ENCODE assay signal across 19 mouse cellular contexts in genomic region chr17:68571806-68572205, GRCm38 (mm10).
DNase-seq lines count a peak whose midpoint lies in the region; TF ChIP-seq lines count a peak whose summit lies in the region.
"Had no signal": no experiment of that assay in that cellular context is flagged by ENCODE, and none has a peak within 500 bp of the region (broad histone marks: within the 10 kb centered on the region; RNA-seq: fewer than 3 reads in every experiment).

No protein-coding gene starts in this region.

- DNase-seq in frontal cortex, postnatal 36 days (ENCODE audit: low spot score in 2 of 2): peak; percentile 14 to 15
- DNase-seq in frontal cortex, postnatal 14 days (ENCODE audit: low spot score in 2 of 2): no peak
- no peak for DNase-seq in left cerebral cortex, adult 2 months (ENCODE audit: extremely low spot score in 1 of 2, low spot score in 2 of 2)
- DNase-seq in left cerebral cortex, postnatal 10 days (ENCODE audit: extremely low spot score in 1 of 2, low spot score in 2 of 2): no peak
- peak; percentile 56 for DNase-seq in brain, adult 2 months (ENCODE audit: low read depth, low spot score)
- DNase-seq in left cerebral cortex, postnatal 14 days (ENCODE audit: low spot score in 2 of 2): peak; percentile 5 to 7
- no peak for DNase-seq in adrenal gland, postnatal 10 days
- no peak for DNase-seq in gastrocnemius, adult 8-10 months (ENCODE audit: low spot score in 2 of 2)
- DNase-seq: adrenal gland, adult 2 months; adrenal gland, postnatal 25 days; cerebellum, adult 18-20 months; cerebellum, adult 9-10 months; cerebellum, postnatal 14 days; gastrocnemius, postnatal 14 days; heart, adult 2 months had no signal

- TF ChIP-seq CTCF in left cerebral cortex, adult 2 months (IDR thresholded peaks at IDR 0.05): peak; percentile 1; the same call in 1 of the 2 replicates

- no peak overlapping the region for H3K4me3 ChIP-seq in left cerebral cortex, adult 2 months
- H3K4me3 ChIP-seq: forebrain, embryonic 10.5 days; forebrain, embryonic 13.5 days; heart, adult 2 months; hindbrain, embryonic 12.5 days; hindbrain, embryonic 15.5 days had no signal

- H3K27ac ChIP-seq in left cerebral cortex, adult 2 months: no peak overlapping the region
- H3K27ac ChIP-seq: forebrain, embryonic 10.5 days; forebrain, embryonic 13.5 days; heart, adult 2 months; hindbrain, embryonic 12.5 days; hindbrain, embryonic 15.5 days had no signal

- intact Hi-C loops in left cerebral cortex, adult 2 months (cut with DNase I): no loop called here
- intact Hi-C loops in left cerebral cortex, postnatal 10 days (cut with DNase I): no loop called here
- intact Hi-C loops in left cerebral cortex, postnatal 14 days (cut with DNase I): no loop called here

Comparison
In these comparisons a context has a peak if more than half of its experiments do, and no peak if none do; other contexts are left out.
1. DNase-seq: peak in frontal cortex, postnatal 36 days (2 of 2), brain, adult 2 months (single experiment) and left cerebral cortex, postnatal 14 days (2 of 2); none in frontal cortex, postnatal 14 days (0 of 2), left cerebral cortex, adult 2 months (0 of 2), left cerebral cortex, postnatal 10 days (0 of 2), adrenal gland, postnatal 10 days (single experiment) and gastrocnemius, adult 8-10 months (0 of 2).